Comparison of ENCODE assay signal across 18 mouse cellular contexts in genomic region chr13:52613266-52613665, GRCm38 (mm10). TPM values are rescaled to one million over a fixed set of nuclear protein-coding genes. Genes with fewer than 3 reads are reported as not detected.
DNase-seq lines count a peak whose midpoint lies in the region; ATAC-seq lines count a peak whose summit lies in the region.
"Had no signal": no experiment of that assay in that cellular context is flagged by ENCODE, and none has a peak within 500 bp of the region (broad histone marks: within the 10 kb centered on the region; RNA-seq: fewer than 3 reads in every experiment).

No protein-coding gene starts in this region.

- 47% methylated on average over 3 of the region's 3 CpGs for WGBS in liver, embryonic 12.5 days (ENCODE audit: insufficient replicate concordance)

- ATAC-seq in liver, embryonic 12.5 days = 0 out of 2 replicates have a peak, but pooled peaks have one; percentile 16
- ATAC-seq: forebrain, embryonic 13.5 days; forebrain, embryonic 15.5 days; forebrain, postnatal 0 days had no signal

- DNase-seq in liver = no peak
- peak; percentile 38 for DNase-seq in c-Kit-positive CD71-positive TER-119-negative erythroid progenitor cells, embryonic 14.5 days (ENCODE audit: low read depth)
- peak; percentile 35 for DNase-seq in c-Kit-positive CD71-positive TER-119-positive erythroid progenitor cells, embryonic 14.5 days (ENCODE audit: low spot score)
- no peak for DNase-seq in adrenal gland, adult 2 months
- DNase-seq in cerebellum, adult 18-20 months = no peak
- DNase-seq: adrenal gland, postnatal 10 days; adrenal gland, postnatal 25 days; cerebellum, adult 11 months; cerebellum, adult 2 months; cerebellum, adult 9-10 months; cerebellum, postnatal 10 days; cerebellum, postnatal 25 days; forebrain, postnatal 0 days had no signal

- H3K4me2 ChIP-seq in liver, embryonic 12.5 days = no peak overlapping the region
- H3K4me2 ChIP-seq: embryonic facial prominence, embryonic 12.5 days; forebrain, embryonic 13.5 days; forebrain, embryonic 15.5 days had no signal

- no peak overlapping the region for H3K4me3 ChIP-seq in liver, embryonic 12.5 days
- H3K4me3 ChIP-seq: embryonic facial prominence, embryonic 10.5 days; embryonic facial prominence, embryonic 12.5 days; forebrain, embryonic 13.5 days; forebrain, embryonic 15.5 days had no signal

- H3K9me3 ChIP-seq in liver, embryonic 12.5 days (replicated peaks) = no peaks in the 10 kb centered on the region
- H3K9me3 ChIP-seq: embryonic facial prominence, embryonic 10.5 days; embryonic facial prominence, embryonic 12.5 days; forebrain, embryonic 13.5 days; forebrain, embryonic 15.5 days had no signal

- no peak overlapping the region for H3K9ac ChIP-seq in liver, embryonic 12.5 days
- H3K9ac ChIP-seq: embryonic facial prominence, embryonic 12.5 days; forebrain, embryonic 13.5 days; forebrain, embryonic 15.5 days; forebrain, postnatal 0 days had no signal

- no peak overlapping the region for H3K27ac ChIP-seq in liver, embryonic 12.5 days
- H3K27ac ChIP-seq: embryonic facial prominence, embryonic 10.5 days; embryonic facial prominence, embryonic 12.5 days; forebrain, embryonic 13.5 days; forebrain, embryonic 15.5 days had no signal

- H3K36me3 ChIP-seq in liver, embryonic 12.5 days = peaks cover 5% of the 10 kb centered on the region; the same call in 1 of the 2 replicates
- H3K36me3 ChIP-seq: embryonic facial prominence, embryonic 10.5 days; embryonic facial prominence, embryonic 12.5 days; forebrain, embryonic 15.5 days had no signal

- no peaks in the 10 kb centered on the region for H3K27me3 ChIP-seq in liver, embryonic 12.5 days (replicated peaks)
- H3K27me3 ChIP-seq: embryonic facial prominence, embryonic 12.5 days; forebrain, embryonic 13.5 days; forebrain, embryonic 15.5 days had no signal

- peaks cover 58% of the 10 kb centered on the region for H3K4me1 ChIP-seq in liver, embryonic 12.5 days
- H3K4me1 ChIP-seq: embryonic facial prominence, embryonic 10.5 days; embryonic facial prominence, embryonic 12.5 days; forebrain, embryonic 13.5 days; forebrain, embryonic 15.5 days had no signal

RNA-seq across cellular contexts. Expression of gene Syk, which starts 30.3 kb away (rescaled TPM):
- 8.5 and 9.8 TPM in 2 replicates for polyA plus RNA-seq in liver, embryonic 12.5 days (2016; fragmentation: Nextera tagmentation; extraction: Ambion mirVana)
- 1 to 10 TPM; 5.1 to 5.8 TPM for total RNA-seq in adrenal gland, adult 2 months (2021)
- 1.6 and 1.8 TPM in 2 replicates for polyA plus RNA-seq in adrenal gland, adult 2 months (2012; rRNA removed)

Comparison
In these comparisons a context has a peak if more than half of its experiments do, and no peak if none do; other contexts are left out.
1. DNase-seq: peak in c-Kit-positive CD71-positive TER-119-negative erythroid progenitor cells, embryonic 14.5 days (single experiment) and c-Kit-positive CD71-positive TER-119-positive erythroid progenitor cells, embryonic 14.5 days (single experiment); none in liver (single experiment), adrenal gland, adult 2 months (single experiment) and cerebellum, adult 18-20 months (0 of 2).